Mouse (Mus musculus): ENCODE measurements around the gene Vps45. TPM values are rescaled to one million over a fixed set of nuclear protein-coding genes. Genes with fewer than 3 reads are reported as not detected.

Gene Vps45
- polyA plus RNA-seq, 1 experiment, result 4.7 TPM

GRCm38 (mm10) chr3:96082100-96082499, 23.8 kb upstream of the Vps45 start:
- no peak for DNase-seq
- no peak for TF ChIP-seq POLR2A (IDR thresholded peaks at IDR 0.05; ENCODE audit: borderline replicate concordance, extremely low read depth, low read depth, low read length)
- TF ChIP-seq CTCF (IDR thresholded peaks at IDR 0.05; ENCODE audit: insufficient read depth, low read length), result no peak
- 83% methylated on average over 2 of the region's 2 CpGs for WGBS
- Histone ChIP-seq H3K4me3 (replicated peaks; ENCODE audit: extremely low read depth, low read depth, low read length) (no peak overlapping the region), H3K4me1 (ENCODE audit: control insufficient read depth, insufficient read depth, low read length) (no peaks in the 10 kb centered on the region)

- Histone ChIP-seq H3K4me3 (replicated peaks; ENCODE audit: extremely low read depth, low read depth, low read length) (no peak overlapping the region), H3K4me1 (ENCODE audit: control insufficient read depth, insufficient read depth, low read length) (no peaks in the 10 kb centered on the region)
- TF ChIP-seq CTCF (IDR thresholded peaks at IDR 0.05; ENCODE audit: insufficient read depth, low read length) (no peak), POLR2A (IDR thresholded peaks at IDR 0.05; ENCODE audit: borderline replicate concordance, extremely low read depth, low read depth, low read length) (no peak)
- no peak for DNase-seq
- WGBS, result 83% methylated on average over 4 of the region's 4 CpGs
Measured at GRCm38 (mm10) chr3:96081650-96082049, 23.4 kb upstream of the Vps45 start.

DNA sequence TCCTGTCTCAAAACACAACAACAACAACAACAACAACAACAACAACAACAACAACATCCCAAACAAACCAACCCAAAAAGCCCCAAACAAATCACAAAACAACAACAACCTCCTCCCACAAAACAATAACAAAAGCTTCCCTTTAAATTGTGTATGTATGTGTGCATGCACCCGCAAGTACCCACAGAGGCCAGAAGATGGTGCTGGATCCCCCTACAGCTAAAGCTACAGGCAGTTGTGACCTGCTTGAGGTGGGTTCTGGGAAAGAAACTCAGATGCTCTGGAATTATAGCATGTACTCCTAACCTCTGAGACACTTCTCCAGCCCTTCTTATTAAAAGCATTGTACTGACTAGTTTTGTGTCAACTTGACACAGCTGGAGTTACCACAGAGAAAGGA, 22.7 kb upstream of the Vps45 start:
- 73% methylated on average over 1 of the region's 1 CpGs for WGBS
- DNase-seq, result no peak
- TF ChIP-seq POLR2A (IDR thresholded peaks at IDR 0.05; ENCODE audit: borderline replicate concordance, extremely low read depth, low read depth, low read length), result no peak
- TF ChIP-seq CTCF (IDR thresholded peaks at IDR 0.05; ENCODE audit: insufficient read depth, low read length), result peak; percentile 70

DNA sequence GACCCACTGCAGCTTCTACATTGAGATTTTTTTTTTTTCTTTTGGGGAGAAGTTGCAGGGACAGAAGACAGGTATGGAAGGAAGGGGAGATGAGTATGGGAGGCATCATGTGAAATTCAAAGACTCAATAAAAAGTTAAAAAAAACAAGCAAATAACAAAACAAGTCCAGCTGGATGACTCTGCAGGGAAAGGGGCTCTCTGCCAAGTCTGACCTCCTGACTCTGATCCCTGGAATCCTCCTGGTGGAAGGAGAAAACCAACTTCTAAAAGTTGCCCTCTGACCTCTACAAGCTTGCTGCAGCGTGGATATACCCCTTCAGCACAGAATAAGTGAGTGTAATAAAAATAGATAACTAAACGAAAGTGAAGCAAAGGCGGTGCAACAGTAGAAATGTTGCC, 20.4 kb upstream of the Vps45 start:
- WGBS, result 49% methylated on average over 3 of the region's 3 CpGs
- TF ChIP-seq CTCF (IDR thresholded peaks at IDR 0.05; ENCODE audit: insufficient read depth, low read length) (no peak), POLR2A (IDR thresholded peaks at IDR 0.05; ENCODE audit: borderline replicate concordance, extremely low read depth, low read depth, low read length) (no peak)
- H3K4me3 ChIP-seq (replicated peaks; ENCODE audit: extremely low read depth, low read depth, low read length), result no peak overlapping the region
- DNase-seq, result no peak
- no peaks in the 10 kb centered on the region for H3K4me1 ChIP-seq (ENCODE audit: control insufficient read depth, insufficient read depth, low read length)

More for the DNA sequence above, 22.7 kb upstream of the Vps45 start:
- Histone ChIP-seq H3K4me1 (ENCODE audit: control insufficient read depth, insufficient read depth, low read length) (no peaks in the 10 kb centered on the region), H3K4me3 (replicated peaks; ENCODE audit: extremely low read depth, low read depth, low read length) (no peak overlapping the region)

- 74% methylated on average over 6 of the region's 6 CpGs for WGBS
- TF ChIP-seq CTCF (IDR thresholded peaks at IDR 0.05; ENCODE audit: insufficient read depth, low read length) (no peak), POLR2A (IDR thresholded peaks at IDR 0.05; ENCODE audit: borderline replicate concordance, extremely low read depth, low read depth, low read length) (no peak)
- Histone ChIP-seq H3K4me3 (replicated peaks; ENCODE audit: extremely low read depth, low read depth, low read length) (no peak overlapping the region), H3K4me1 (ENCODE audit: control insufficient read depth, insufficient read depth, low read length) (no peaks in the 10 kb centered on the region)
- DNase-seq, result no peak
Measured at GRCm38 (mm10) chr3:96078066-96078465, 19.8 kb upstream of the Vps45 start.

DNA sequence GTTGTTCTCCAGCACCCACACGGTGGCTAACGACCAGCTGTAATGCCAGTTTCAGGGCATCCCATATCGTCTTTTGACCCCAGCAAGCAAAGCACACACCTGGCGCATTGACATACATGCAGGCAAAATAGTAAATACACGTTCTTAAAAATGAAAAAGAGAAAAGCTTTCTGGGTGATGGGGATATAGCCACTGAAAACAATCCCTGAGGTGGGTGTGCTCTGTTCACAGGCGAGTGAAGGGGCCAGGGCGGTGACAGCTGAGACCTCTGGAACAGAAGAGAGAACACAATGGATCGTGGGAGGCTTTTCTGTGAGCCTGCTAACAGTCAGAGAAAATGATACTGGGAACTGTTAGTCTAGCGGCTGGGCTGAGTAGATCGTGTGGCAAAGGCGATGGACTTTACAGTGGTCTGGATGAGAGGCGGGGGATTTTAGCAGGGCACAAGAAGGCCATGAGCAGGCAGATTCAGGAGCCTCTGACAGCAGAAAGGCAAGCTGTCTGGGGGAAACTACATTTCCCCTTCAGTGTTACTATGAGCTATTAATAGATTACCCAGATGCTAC, 14.7 kb upstream of the Vps45 start:
- 73% methylated on average over 12 of the region's 12 CpGs for WGBS
- H3K4me1 ChIP-seq (ENCODE audit: control insufficient read depth, insufficient read depth, low read length), result peaks cover 2% of the 10 kb centered on the region; the same call in 1 of the 2 replicates
- TF ChIP-seq POLR2A (IDR thresholded peaks at IDR 0.05; ENCODE audit: borderline replicate concordance, extremely low read depth, low read depth, low read length) (no peak), CTCF (IDR thresholded peaks at IDR 0.05; ENCODE audit: insufficient read depth, low read length) (no peak)
- H3K4me3 ChIP-seq (replicated peaks; ENCODE audit: extremely low read depth, low read depth, low read length), result no peak overlapping the region
- DNase-seq, result no peak

DNA sequence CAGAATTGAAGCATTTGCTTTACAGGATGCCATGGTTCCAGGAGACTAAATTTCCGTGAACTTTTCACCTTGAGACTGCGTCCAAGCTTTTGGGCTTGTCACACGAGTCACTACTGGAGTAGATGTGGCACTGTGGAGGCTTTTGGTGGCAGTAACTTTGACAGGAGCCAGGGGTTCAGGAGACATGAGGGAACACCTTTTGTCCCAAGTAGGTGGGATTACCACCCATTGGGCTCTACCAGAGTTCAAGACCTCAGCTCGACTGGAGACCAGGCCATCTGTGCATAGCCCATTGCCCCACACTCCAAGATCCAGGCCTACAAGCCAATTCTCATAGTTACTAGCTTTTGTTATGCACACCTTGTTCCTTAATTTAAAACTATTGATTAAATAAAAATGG, 12.0 kb upstream of the Vps45 start:
- TF ChIP-seq CTCF (IDR thresholded peaks at IDR 0.05; ENCODE audit: insufficient read depth, low read length), result no peak
- TF ChIP-seq POLR2A (IDR thresholded peaks at IDR 0.05; ENCODE audit: borderline replicate concordance, extremely low read depth, low read depth, low read length), result no peak
- Histone ChIP-seq H3K4me1 (ENCODE audit: control insufficient read depth, insufficient read depth, low read length) (peaks cover 4% of the 10 kb centered on the region), H3K4me3 (replicated peaks; ENCODE audit: extremely low read depth, low read depth, low read length) (no peak overlapping the region)
- 72% methylated on average over 4 of the region's 4 CpGs for WGBS
- DNase-seq, result no peak

- H3K4me3 ChIP-seq (replicated peaks; ENCODE audit: extremely low read depth, low read depth, low read length), result no peak overlapping the region
- no peak for DNase-seq
- H3K4me1 ChIP-seq (ENCODE audit: control insufficient read depth, insufficient read depth, low read length), result peaks cover 4% of the 10 kb centered on the region
- no peak for TF ChIP-seq POLR2A (IDR thresholded peaks at IDR 0.05; ENCODE audit: borderline replicate concordance, extremely low read depth, low read depth, low read length)
- TF ChIP-seq CTCF (IDR thresholded peaks at IDR 0.05; ENCODE audit: insufficient read depth, low read length), result no peak
- WGBS, result 24% methylated on average over 1 of the region's 1 CpGs
Measured at GRCm38 (mm10) chr3:96069542-96069941, 11.3 kb upstream of the Vps45 start.

DNA sequence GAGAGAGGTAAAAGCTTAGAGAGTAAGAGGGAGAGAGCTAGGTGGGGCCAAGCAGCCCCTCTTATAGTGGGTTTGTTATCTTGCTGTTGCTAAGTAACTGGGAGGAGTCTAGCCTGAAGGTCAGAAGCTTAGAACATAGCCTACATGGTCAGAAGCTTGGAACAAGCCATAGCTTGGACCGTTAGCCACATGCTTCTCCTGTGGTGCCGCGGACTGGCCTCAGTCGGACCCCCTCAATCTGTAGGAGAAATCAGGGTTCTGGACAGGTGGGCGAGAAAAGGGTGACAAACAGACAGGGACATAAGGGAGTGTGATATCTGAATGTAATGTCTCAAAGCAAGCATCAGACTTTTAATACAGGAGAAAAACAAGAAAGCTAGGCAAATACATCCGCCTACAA, 10.8 kb upstream of the Vps45 start:
- Histone ChIP-seq H3K4me3 (replicated peaks; ENCODE audit: extremely low read depth, low read depth, low read length) (no peak overlapping the region), H3K4me1 (ENCODE audit: control insufficient read depth, insufficient read depth, low read length) (peaks cover 4% of the 10 kb centered on the region)
- TF ChIP-seq CTCF (IDR thresholded peaks at IDR 0.05; ENCODE audit: insufficient read depth, low read length) (no peak), POLR2A (IDR thresholded peaks at IDR 0.05; ENCODE audit: borderline replicate concordance, extremely low read depth, low read depth, low read length) (no peak)
- 93% methylated on average over 6 of the region's 6 CpGs for WGBS
- DNase-seq, result no peak

DNA sequence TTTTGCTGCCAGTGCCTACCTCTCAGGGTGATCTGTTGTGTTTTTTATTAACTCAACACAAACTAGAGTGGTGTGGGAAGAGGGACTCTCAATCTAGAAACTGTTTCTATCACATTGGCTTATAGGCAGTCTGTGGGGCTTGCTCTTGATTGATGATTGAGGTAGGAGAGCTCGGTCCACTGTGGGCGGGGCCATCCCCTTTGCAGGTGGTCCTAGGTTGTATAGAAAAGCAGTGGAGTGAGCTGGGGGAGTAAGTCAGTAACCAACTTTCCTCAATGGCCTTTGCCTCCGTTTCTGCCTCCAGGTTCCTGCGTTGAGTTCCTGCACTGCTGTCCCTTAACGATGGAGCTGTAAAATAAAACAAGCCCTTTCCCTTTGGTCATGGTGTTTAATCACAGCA, 8.5 kb upstream of the Vps45 start:
- Histone ChIP-seq H3K4me3 (replicated peaks; ENCODE audit: extremely low read depth, low read depth, low read length) (no peak overlapping the region), H3K4me1 (ENCODE audit: control insufficient read depth, insufficient read depth, low read length) (peaks cover 4% of the 10 kb centered on the region)
- DNase-seq, result no peak
- 80% methylated on average over 5 of the region's 5 CpGs for WGBS
- TF ChIP-seq POLR2A (IDR thresholded peaks at IDR 0.05; ENCODE audit: borderline replicate concordance, extremely low read depth, low read depth, low read length) (no peak), CTCF (IDR thresholded peaks at IDR 0.05; ENCODE audit: insufficient read depth, low read length) (no peak)

Data from lung, adult 2 months (tissue).